Mouse (Mus musculus) MEL (cell line): Measurements from ENCODE around the gene H2-Ab1. TPM values are rescaled to one million over a fixed set of nuclear protein-coding genes. Genes with fewer than 3 reads are reported as not detected.

ENCODE experiments used
- DNase-seq: peaks from one replicate; pipeline ENCODE4 v3.0.0; 2011; ENCODE audit warnings: low read depth, low spot score
- H3K27ac ChIP-seq: 2 replicates; pipeline ENCODE4 v1.5.1; 2012; ENCODE audit warnings: low read depth, mild to moderate bottlenecking, control low read depth, low read length, moderate library complexity; ENCODE audit not compliant: control insufficient read depth
- H3K27me3 ChIP-seq, 2 experiments: fragments of 150-350 bp in 1 of 2; sonication (generic) in 1 of 2; 2 replicates each; pipeline ENCODE4 v1.6.1; 2012; ENCODE audit warnings: low read length in 2 of 2, mild to moderate bottlenecking in 2 of 2, improper control_type of control experiment in 1 of 2, moderate library complexity in 1 of 2; ENCODE audit not compliant: insufficient read depth in 2 of 2, control insufficient read depth in 1 of 2
- H3K36me3 ChIP-seq, 2 experiments: 2 replicates each; pipeline ENCODE4 v1.6.1; 2012 to 2014; ENCODE audit warnings: low read length in 2 of 2, improper control_type of control experiment in 1 of 2, inconsistent platforms in 1 of 2, mild to moderate bottlenecking in 1 of 2; ENCODE audit not compliant: insufficient read depth in 2 of 2, control insufficient read depth in 1 of 2
- H3K4me1 ChIP-seq, 2 experiments: fragments of 150-350 bp in 1 of 2; sonication (generic) in 1 of 2; 2 replicates each; pipeline ENCODE4 v1.6.1; 2012; ENCODE audit warnings: low read length in 2 of 2, improper control_type of control experiment in 1 of 2, mild to moderate bottlenecking in 1 of 2; ENCODE audit not compliant: insufficient read depth in 2 of 2, control insufficient read depth in 1 of 2
- H3K4me3 ChIP-seq, 2 experiments: fragments of 150-350 bp in 1 of 2; sonication (generic) in 1 of 2; 2 replicates each; pipeline ENCODE4 v1.5.1; 2012; ENCODE audit warnings: low read depth in 2 of 2, low read length in 2 of 2, mild to moderate bottlenecking in 2 of 2, moderate library complexity in 2 of 2, control low read depth in 1 of 2, improper control_type of control experiment in 1 of 2; ENCODE audit not compliant: control insufficient read depth in 1 of 2, insufficient read depth in 1 of 2
- H3K79me2 ChIP-seq: 2 replicates; pipeline ENCODE4 v1.6.1; 2012; ENCODE audit warnings: mild to moderate bottlenecking, low read length, moderate library complexity; ENCODE audit not compliant: control insufficient read depth, poor library complexity, insufficient read depth
- H3K9ac ChIP-seq: 2 replicates; pipeline ENCODE4 v1.6.1; 2012; ENCODE audit warnings: low read depth, mild to moderate bottlenecking, control low read depth, low read length, moderate library complexity; ENCODE audit not compliant: control insufficient read depth, poor library complexity, severe bottlenecking
- H3K9me3 ChIP-seq: fragments of 150-350 bp; sonication (generic); replicated peaks from 2 replicates; pipeline ENCODE4 v1.6.1; 2012; ENCODE audit warnings: mild to moderate bottlenecking, low read length, improper control_type of control experiment, moderate library complexity; ENCODE audit not compliant: insufficient read depth
- ELF1 ChIP-seq: IDR thresholded peaks from 2 replicates; pipeline ENCODE4 v1.6.1; 2014; ENCODE audit warnings: low read depth, mild to moderate bottlenecking, inconsistent platforms, low read length, improper control_type of control experiment, moderate library complexity
- EP300 ChIP-seq, 2 experiments: IDR thresholded peaks; 2 replicates each; pipeline ENCODE4 v1.6.1; 2011; ENCODE audit warnings: improper control_type of control experiment in 2 of 2, low read length in 2 of 2, low read depth in 1 of 2, mild to moderate bottlenecking in 1 of 2
- MEF2A ChIP-seq: IDR thresholded peaks from 2 replicates; pipeline ENCODE4 v1.6.1; 2014; ENCODE audit warnings: low read depth, mild to moderate bottlenecking, inconsistent platforms, low read length, improper control_type of control experiment; ENCODE audit not compliant: poor library complexity, insufficient replicate concordance, severe bottlenecking; ENCODE audit errors: extremely low read depth
- SIN3A ChIP-seq: IDR thresholded peaks from 2 replicates; pipeline ENCODE4 v1.6.1; 2012; ENCODE audit warnings: low read length, improper control_type of control experiment, inconsistent platforms
- TBP ChIP-seq: IDR thresholded peaks from 2 replicates; pipeline ENCODE4 v1.8.0; 2011; ENCODE audit warnings: low read depth, low read length, improper control_type of control experiment
- TCF12 ChIP-seq: IDR thresholded peaks from 2 replicates; pipeline ENCODE4 v1.6.1; 2014; ENCODE audit warnings: low read depth, mild to moderate bottlenecking, inconsistent platforms, low read length, improper control_type of control experiment, moderate library complexity
- UBTF ChIP-seq: IDR thresholded peaks from 2 replicates; pipeline ENCODE4 v1.6.1; 2012; ENCODE audit warnings: low read depth, mild to moderate bottlenecking, inconsistent platforms, low read length, improper control_type of control experiment, moderate library complexity, borderline replicate concordance; ENCODE audit not compliant: insufficient read depth
- polyA plus RNA-seq, 2 experiments: library from polyadenylated mRNA; stranded (reverse) in 1 of 2; unstranded in 1 of 2; fragments of >175 nt in 1 of 2; fragments of >200 nt in 1 of 2; gene quantifications; 2 replicates each; pipeline versions ENCODE4 v1.2.1 to v1.2.4; 2012; ENCODE audit warnings: low replicate concordance in 2 of 2, low read depth in 1 of 2; ENCODE audit not compliant: insufficient read length in 2 of 2, insufficient read depth in 1 of 2, missing spikeins in 1 of 2
- total RNA-seq: library from RNA; depleted of rRNA; stranded (reverse); fragments of 300-350 nt; gene quantifications from 2 replicates; pipeline ENCODE4 v1.2.3, GENCODE M21; 2012

H2-Ab1 gene
- total and polyA plus RNA-seq, 3 experiments = not detected

GRCm38 (mm10) chr17:34217216-34217928 lies 40.1 kb upstream of the H2-Ab1 start:
- peak; percentile 45 for DNase-seq
- Histone ChIP-seq H3K27ac (no peak overlapping the region; the same call in 1 of the 2 replicates), H3K4me3 (no peak overlapping the region), H3K36me3 (peaks cover 2 to 19% of the 10 kb centered on the region in 2 experiments; a peak in 3 of 4 replicates)
- TF ChIP-seq TCF12 = no peak
- TF ChIP-seq EP300 (IDR thresholded peaks at IDR 0.05; ENCODE audit: low read depth in 1 of 2, low read length in 2 of 2) = peak in 1 of 2 experiments; percentile 12; a peak in 1 of 4 replicates
- TF ChIP-seq, all 39 proteins: peak for 1
- H3K4me1 ChIP-seq = peaks cover 7 to 20% of the 10 kb centered on the region in 2 experiments
- H3K9me3 ChIP-seq = no peaks in the 10 kb centered on the region
- H3K9ac ChIP-seq = no peak overlapping the region
- H3K79me2 ChIP-seq = no peaks in the 10 kb centered on the region
- H3K27me3 ChIP-seq = no peaks in the 10 kb centered on the region

- H3K36me3 ChIP-seq = peaks cover 0 to 18% of the 10 kb centered on the region in 2 experiments; a peak in 2 of 4 replicates
- no peaks in the 10 kb centered on the region for H3K27me3 ChIP-seq
- no peaks in the 10 kb centered on the region for H3K79me2 ChIP-seq
- H3K9me3 ChIP-seq = no peaks in the 10 kb centered on the region
- DNase-seq = no peak
- TF ChIP-seq TBP (no peak), MEF2A (no peak), TCF12 (no peak)
- H3K4me3 ChIP-seq = no peak overlapping the region
- peaks cover 5 to 20% of the 10 kb centered on the region in 2 experiments for H3K4me1 ChIP-seq
- H3K9ac ChIP-seq = no peak overlapping the region
- no peak overlapping the region for H3K27ac ChIP-seq
Observed at GRCm38 (mm10) chr17:34217986-34218385, 39.5 kb upstream of the H2-Ab1 start.

DNA sequence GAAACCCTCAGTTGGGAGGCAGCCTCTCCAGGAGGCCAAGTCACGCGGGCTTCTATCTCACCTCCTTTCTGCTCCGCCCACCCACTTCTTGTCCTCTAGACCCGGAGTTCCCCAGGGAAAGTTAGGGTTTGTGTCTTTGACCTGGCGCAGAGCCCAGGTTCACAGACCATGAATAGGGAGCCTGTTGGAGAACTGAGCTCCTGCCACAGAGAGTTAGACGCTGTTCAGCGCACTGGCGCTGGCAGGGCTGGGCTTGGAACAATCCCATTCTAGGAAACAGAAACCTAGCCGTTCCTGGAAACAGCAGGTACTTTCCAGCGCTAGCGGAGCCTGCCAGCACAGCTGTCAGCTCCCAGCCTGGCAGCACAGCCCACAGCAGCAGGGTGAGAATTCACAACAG lies 38.8 kb upstream of the H2-Ab1 start:
- H3K79me2 ChIP-seq = no peaks in the 10 kb centered on the region
- peak overlapping the region; percentile 6 for H3K9ac ChIP-seq
- TF ChIP-seq UBTF = no peak
- TF ChIP-seq TBP = peak; percentile 59; the same call in 1 of the 2 replicates
- no peak for TF ChIP-seq ELF1
- TF ChIP-seq SIN3A = no peak
- peak overlapping the region; percentile 1 to 26; a peak in 2 of 4 replicates for H3K4me3 ChIP-seq
- peak; percentile 62 for DNase-seq
- peaks cover 0 to 18% of the 10 kb centered on the region in 2 experiments; a peak in 2 of 4 replicates for H3K36me3 ChIP-seq
- H3K9me3 ChIP-seq = no peaks in the 10 kb centered on the region
- peaks cover 5 to 20% of the 10 kb centered on the region in 2 experiments for H3K4me1 ChIP-seq
- no peaks in the 10 kb centered on the region for H3K27me3 ChIP-seq
- peak overlapping the region; percentile 59 for H3K27ac ChIP-seq
